Mouse (Mus musculus): Measurements from ENCODE around the gene Exosc10. TPM values are rescaled to one million over a fixed set of nuclear protein-coding genes. Genes with fewer than 3 reads are reported as not detected.
A peak's percentile ranks its signal among the peaks of the same experiment; 100 is the strongest.

Gene Exosc10
- polyA plus RNA-seq, 1 experiment = 33.4 TPM

- Histone ChIP-seq H3K4me3 (replicated peaks; ENCODE audit: extremely low read depth, low read depth, low read length) (no peak within 1 kb of the TSS), H3K4me1 (ENCODE audit: control insufficient read depth, insufficient read depth, low read length) (no peaks in the 10 kb centered on the region)
- no peak for DNase-seq
- 86% methylated on average over 14 of the region's 14 CpGs for WGBS
- TF ChIP-seq POLR2A (IDR thresholded peaks at IDR 0.05; ENCODE audit: borderline replicate concordance, extremely low read depth, low read depth, low read length) (no peak), CTCF (IDR thresholded peaks at IDR 0.05; ENCODE audit: insufficient read depth, low read length) (no peak)
These were observed 44.3 kb downstream of the Exosc10 start, which contains the start of gene Masp2 for GRCm38 (mm10) chr4:148602357-148603120. Gene Masp2, plus strand, starts transcription at chr4:148602554.

GRCm38 (mm10) chr4:148603376-148604139 is 45.3 kb downstream of the Exosc10 start:
- H3K4me3 ChIP-seq (replicated peaks; ENCODE audit: extremely low read depth, low read depth, low read length) = no peak overlapping the region
- 75% methylated on average over 10 of the region's 10 CpGs for WGBS
- no peaks in the 10 kb centered on the region for H3K4me1 ChIP-seq (ENCODE audit: control insufficient read depth, insufficient read depth, low read length)
- TF ChIP-seq CTCF (IDR thresholded peaks at IDR 0.05; ENCODE audit: insufficient read depth, low read length) (no peak), POLR2A (IDR thresholded peaks at IDR 0.05; ENCODE audit: borderline replicate concordance, extremely low read depth, low read depth, low read length) (no peak)
- DNase-seq = no peak

- TF ChIP-seq CTCF (IDR thresholded peaks at IDR 0.05; ENCODE audit: insufficient read depth, low read length) (no peak), POLR2A (IDR thresholded peaks at IDR 0.05; ENCODE audit: borderline replicate concordance, extremely low read depth, low read depth, low read length) (no peak)
- Histone ChIP-seq H3K4me1 (ENCODE audit: control insufficient read depth, insufficient read depth, low read length) (no peaks in the 10 kb centered on the region), H3K4me3 (replicated peaks; ENCODE audit: extremely low read depth, low read depth, low read length) (no peak overlapping the region)
- DNase-seq = no peak
- WGBS = 75% methylated on average over 7 of the region's 7 CpGs
These were observed 45.9 kb downstream of the Exosc10 start for GRCm38 (mm10) chr4:148604141-148604540.

GRCm38 (mm10) chr4:148604541-148605165 is 46.4 kb downstream of the Exosc10 start:
- WGBS = 92% methylated on average over 3 of the region's 3 CpGs
- no peaks in the 10 kb centered on the region for H3K4me1 ChIP-seq (ENCODE audit: control insufficient read depth, insufficient read depth, low read length)
- peak; percentile 57 for DNase-seq
- TF ChIP-seq POLR2A (IDR thresholded peaks at IDR 0.05; ENCODE audit: borderline replicate concordance, extremely low read depth, low read depth, low read length) = no peak
- TF ChIP-seq CTCF (IDR thresholded peaks at IDR 0.05; ENCODE audit: insufficient read depth, low read length) = peak; percentile 69
- no peak overlapping the region for H3K4me3 ChIP-seq (replicated peaks; ENCODE audit: extremely low read depth, low read depth, low read length)

- DNase-seq = peak; percentile 68
- H3K4me3 ChIP-seq (replicated peaks; ENCODE audit: extremely low read depth, low read depth, low read length) = no peak overlapping the region
- TF ChIP-seq CTCF (IDR thresholded peaks at IDR 0.05; ENCODE audit: insufficient read depth, low read length) = peak; percentile 85
- no peak for TF ChIP-seq POLR2A (IDR thresholded peaks at IDR 0.05; ENCODE audit: borderline replicate concordance, extremely low read depth, low read depth, low read length)
- 15% methylated on average over 5 of the region's 5 CpGs for WGBS
- no peaks in the 10 kb centered on the region for H3K4me1 ChIP-seq (ENCODE audit: control insufficient read depth, insufficient read depth, low read length)
These were observed 49.5 kb downstream of the Exosc10 start for GRCm38 (mm10) chr4:148607758-148608157.

GRCm38 (mm10) chr4:148609805-148610204 is 51.6 kb downstream of the Exosc10 start:
- TF ChIP-seq POLR2A (IDR thresholded peaks at IDR 0.05; ENCODE audit: borderline replicate concordance, extremely low read depth, low read depth, low read length) (no peak), CTCF (IDR thresholded peaks at IDR 0.05; ENCODE audit: insufficient read depth, low read length) (no peak)
- Histone ChIP-seq H3K4me1 (ENCODE audit: control insufficient read depth, insufficient read depth, low read length) (no peaks in the 10 kb centered on the region), H3K4me3 (replicated peaks; ENCODE audit: extremely low read depth, low read depth, low read length) (no peak overlapping the region)
- 69% methylated on average over 5 of the region's 5 CpGs for WGBS
- DNase-seq = no peak

GRCm38 (mm10) chr4:148610631-148611364 is 52.6 kb downstream of the Exosc10 start:
- DNase-seq = no peak
- H3K4me1 ChIP-seq (ENCODE audit: control insufficient read depth, insufficient read depth, low read length) = no peaks in the 10 kb centered on the region
- WGBS = 41% methylated on average over 5 of the region's 5 CpGs
- TF ChIP-seq CTCF (IDR thresholded peaks at IDR 0.05; ENCODE audit: insufficient read depth, low read length) (no peak), POLR2A (IDR thresholded peaks at IDR 0.05; ENCODE audit: borderline replicate concordance, extremely low read depth, low read depth, low read length) (no peak)
- H3K4me3 ChIP-seq (replicated peaks; ENCODE audit: extremely low read depth, low read depth, low read length) = no peak overlapping the region

GRCm38 (mm10) chr4:148612557-148612956 is 54.3 kb downstream of the Exosc10 start:
- DNase-seq = no peak
- 52% methylated on average over 4 of the region's 4 CpGs for WGBS
- Histone ChIP-seq H3K4me3 (replicated peaks; ENCODE audit: extremely low read depth, low read depth, low read length) (no peak overlapping the region), H3K4me1 (ENCODE audit: control insufficient read depth, insufficient read depth, low read length) (no peaks in the 10 kb centered on the region)
- TF ChIP-seq CTCF (IDR thresholded peaks at IDR 0.05; ENCODE audit: insufficient read depth, low read length) (no peak), POLR2A (IDR thresholded peaks at IDR 0.05; ENCODE audit: borderline replicate concordance, extremely low read depth, low read depth, low read length) (no peak)

- WGBS = 81% methylated on average over 9 of the region's 9 CpGs
- TF ChIP-seq POLR2A (IDR thresholded peaks at IDR 0.05; ENCODE audit: borderline replicate concordance, extremely low read depth, low read depth, low read length) (no peak), CTCF (IDR thresholded peaks at IDR 0.05; ENCODE audit: insufficient read depth, low read length) (no peak)
- DNase-seq = no peak
- Histone ChIP-seq H3K4me3 (replicated peaks; ENCODE audit: extremely low read depth, low read depth, low read length) (no peak overlapping the region), H3K4me1 (ENCODE audit: control insufficient read depth, insufficient read depth, low read length) (no peaks in the 10 kb centered on the region)
These were observed 55.5 kb downstream of the Exosc10 start for GRCm38 (mm10) chr4:148613738-148614137.

Data from lung, adult 2 months (tissue).